Mouse (Mus musculus) brain, embryonic 14.5 days (tissue): ENCODE measurements around the gene Grb10.

Source experiments
- CTCF ChIP-seq: fragments of 200-500 bp; IDR thresholded peaks from 2 replicates; pipeline ENCODE4 v1.5.1; 2012; ENCODE audit warnings: inconsistent platforms, mild to moderate bottlenecking, moderate library complexity, borderline replicate concordance; ENCODE audit not compliant: insufficient read depth, insufficient read length; ENCODE audit errors: extremely low read depth
- POLR2A ChIP-seq: fragments of 200-500 bp; IDR thresholded peaks from 2 replicates; pipeline ENCODE4 v1.6.1; 2012; ENCODE audit warnings: mild to moderate bottlenecking, inconsistent platforms, borderline replicate concordance; ENCODE audit not compliant: poor library complexity, insufficient read depth, insufficient read length, severe bottlenecking; ENCODE audit errors: extremely low read depth

- TF ChIP-seq CTCF (no peak), POLR2A (no peak)
Measured at GRCm38 (mm10) chr11:12019651-12020050, 18.8 kb downstream of the Grb10 start.
